Mouse (Mus musculus) ES-E14 (cell line): ENCODE results near the gene Olfr1012. TPM values are rescaled to one million over a fixed set of nuclear protein-coding genes. Genes with fewer than 3 reads are reported as not detected.

Experiments used
- DNase-seq: peaks from one replicate; pipeline ENCODE4 v3.0.0-alpha.2; 2013; ENCODE audit warnings: low read depth, low spot score
- H3K27ac ChIP-seq: 2 replicates; pipeline ENCODE4 v1.5.1; 2012; ENCODE audit warnings: low read depth, mild to moderate bottlenecking, low read length, moderate library complexity, mixed read lengths; ENCODE audit not compliant: poor library complexity, insufficient read depth, severe bottlenecking
- H3K36me3 ChIP-seq: 2 replicates; pipeline ENCODE4 v1.6.1; 2012; ENCODE audit warnings: mild to moderate bottlenecking, low read length, moderate library complexity, mixed read lengths; ENCODE audit not compliant: control insufficient read depth, poor library complexity, insufficient read depth, severe bottlenecking
- H3K4me1 ChIP-seq, 2 experiments: fragments of 150-350 bp in 1 of 2; sonication (generic) in 1 of 2; 2 replicates each; pipeline ENCODE4 v1.6.1; 2012; ENCODE audit warnings: low read length in 2 of 2, mild to moderate bottlenecking in 1 of 2, mixed read lengths in 1 of 2; ENCODE audit not compliant: control insufficient read depth in 2 of 2, insufficient read depth in 2 of 2, poor library complexity in 1 of 2
- H3K4me3 ChIP-seq, 2 experiments: fragments of 150-350 bp in 1 of 2; sonication (generic) in 1 of 2; 2 replicates each; pipeline ENCODE4 v1.5.1; 2012; ENCODE audit warnings: low read length in 2 of 2, low read depth in 1 of 2, mild to moderate bottlenecking in 1 of 2, mixed read lengths in 1 of 2; ENCODE audit not compliant: insufficient read depth in 1 of 2, poor library complexity in 1 of 2, severe bottlenecking in 1 of 2
- H3K9ac ChIP-seq: 2 replicates; pipeline ENCODE4 v1.6.1; 2012; ENCODE audit warnings: low read depth, mild to moderate bottlenecking, low read length, mixed read lengths; ENCODE audit not compliant: poor library complexity, insufficient read depth, severe bottlenecking
- H3K9me3 ChIP-seq: fragments of 150-350 bp; sonication (generic); 2 replicates; pipeline ENCODE4 v1.6.1; 2012; ENCODE audit warnings: low read depth, mild to moderate bottlenecking, low read length; ENCODE audit not compliant: control insufficient read depth, insufficient read depth
- CHD2 ChIP-seq: IDR thresholded peaks from 2 replicates; pipeline ENCODE4 v1.6.1; 2014; ENCODE audit warnings: mild to moderate bottlenecking, low read depth, low read length, inconsistent platforms
- HCFC1 ChIP-seq: IDR thresholded peaks from 2 replicates; pipeline ENCODE4 v1.6.1; 2012; ENCODE audit warnings: low read length, inconsistent platforms, borderline replicate concordance; ENCODE audit not compliant: insufficient read depth
- MAFK ChIP-seq: IDR thresholded peaks from 2 replicates; pipeline ENCODE4 v1.6.1; 2014; ENCODE audit warnings: mild to moderate bottlenecking, low read depth, low read length, inconsistent platforms; ENCODE audit not compliant: insufficient read depth
- ZC3H11A ChIP-seq: IDR thresholded peaks from 2 replicates; pipeline ENCODE4 v1.6.1; 2012; ENCODE audit warnings: low read depth, mild to moderate bottlenecking, inconsistent platforms, low read length, borderline replicate concordance
- ZNF384 ChIP-seq: IDR thresholded peaks from 2 replicates; pipeline ENCODE4 v1.6.1; 2012; ENCODE audit warnings: low read depth, low read length, inconsistent platforms
- in situ Hi-C, 2 experiments: fragments of 600-800 bp; cut with MboI; formaldehyde crosslinking; loops; one replicate each; pipeline ENCODE4 v1.15.1; 2025; ENCODE audit warnings: low sequenced_read_pairs in 2 of 2, inconsistent platforms in 1 of 2; ENCODE audit not compliant: unreplicated experiment in 2 of 2
- total RNA-seq: library from RNA; depleted of rRNA; stranded (reverse); fragments of 300-350 nt; gene quantifications from 2 replicates; pipeline ENCODE4 v1.2.3, GENCODE M21; 2012; rRNA removed

Gene Olfr1012
- not detected in 2 replicates for total RNA-seq

- no peak within 1 kb of the TSS for H3K4me3 ChIP-seq
- no peaks in the 10 kb centered on the region for H3K9me3 ChIP-seq
- in situ Hi-C loops, result no loop called here
These were observed at the start of gene Olfr1012 for GRCm38 (mm10) chr2:85762666-85763065. Gene Olfr1012, minus strand, starts transcription at chr2:85762766.

GRCm38 (mm10) chr2:85804501-85804900, 41.9 kb upstream of the Olfr1012 start:
- Histone ChIP-seq H3K27ac (no peak overlapping the region), H3K4me3 (no peak overlapping the region), H3K4me1 (no peaks in the 10 kb centered on the region), H3K9ac (no peak overlapping the region), H3K9me3 (no peaks in the 10 kb centered on the region), H3K36me3 (no peaks in the 10 kb centered on the region)
- DNase-seq, result no peak
- TF ChIP-seq CHD2, result no peak
- no peak for TF ChIP-seq ZNF384
- TF ChIP-seq MAFK, result no peak
- TF ChIP-seq ZC3H11A, result no peak
- TF ChIP-seq HCFC1, result no peak
- in situ Hi-C loops, result no loop called here

More at GRCm38 (mm10) chr2:85762666-85763065, at the start of gene Olfr1012:
- Histone ChIP-seq H3K27ac (no peak within 1 kb of the TSS), H3K9ac (no peak within 1 kb of the TSS), H3K36me3 (no peaks in the 10 kb centered on the region), H3K4me1 (no peaks in the 10 kb centered on the region)
- no peak for DNase-seq
- no peak for TF ChIP-seq HCFC1

- H3K36me3 ChIP-seq, result no peaks in the 10 kb centered on the region
- H3K4me1 ChIP-seq, result no peaks in the 10 kb centered on the region
- DNase-seq, result no peak
- H3K4me3 ChIP-seq, result no peak within 1 kb of the TSS
- no peak for TF ChIP-seq ZNF384
- TF ChIP-seq HCFC1, result no peak
- no peak for TF ChIP-seq MAFK
- TF ChIP-seq CHD2, result no peak
- TF ChIP-seq ZC3H11A, result no peak
- in situ Hi-C loops, result no loop called here
- no peak within 1 kb of the TSS for H3K9ac ChIP-seq
- no peaks in the 10 kb centered on the region for H3K9me3 ChIP-seq
- H3K27ac ChIP-seq, result no peak within 1 kb of the TSS
These were observed 39.9 kb upstream of the Olfr1012 start, which contains the start of gene Olfr1016 for GRCm38 (mm10) chr2:85802444-85802843. Gene Olfr1016, minus strand, starts transcription at chr2:85802544.

DNA sequence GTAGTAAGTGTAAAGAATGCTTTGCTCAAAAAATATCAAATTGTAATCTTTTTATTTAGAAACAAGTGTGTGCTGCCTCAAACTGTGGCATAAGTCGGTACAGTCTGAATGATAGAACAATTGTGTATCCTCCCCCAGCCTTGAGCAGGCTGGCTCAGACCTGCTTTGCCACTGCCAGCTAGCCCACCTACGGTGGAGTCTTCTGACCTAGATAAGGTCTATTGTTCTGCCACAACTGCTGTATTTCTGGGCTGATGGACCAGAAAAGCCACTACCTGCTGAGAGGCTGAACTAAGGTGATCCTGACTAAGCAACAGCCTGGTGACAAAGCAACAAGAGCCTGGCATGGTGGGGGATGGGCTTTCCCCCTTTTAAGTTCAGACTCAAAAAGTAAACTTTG, 29.8 kb upstream of the Olfr1012 start:
- DNase-seq, result no peak
- Histone ChIP-seq H3K9ac (no peak overlapping the region), H3K4me3 (no peak overlapping the region), H3K4me1 (no peaks in the 10 kb centered on the region), H3K9me3 (no peaks in the 10 kb centered on the region), H3K27ac (no peak overlapping the region), H3K36me3 (no peaks in the 10 kb centered on the region)
- in situ Hi-C loops, result no loop called here
- TF ChIP-seq MAFK, result no peak
- TF ChIP-seq HCFC1, result no peak
- no peak for TF ChIP-seq CHD2
- TF ChIP-seq ZC3H11A, result no peak
- TF ChIP-seq ZNF384, result no peak

DNA sequence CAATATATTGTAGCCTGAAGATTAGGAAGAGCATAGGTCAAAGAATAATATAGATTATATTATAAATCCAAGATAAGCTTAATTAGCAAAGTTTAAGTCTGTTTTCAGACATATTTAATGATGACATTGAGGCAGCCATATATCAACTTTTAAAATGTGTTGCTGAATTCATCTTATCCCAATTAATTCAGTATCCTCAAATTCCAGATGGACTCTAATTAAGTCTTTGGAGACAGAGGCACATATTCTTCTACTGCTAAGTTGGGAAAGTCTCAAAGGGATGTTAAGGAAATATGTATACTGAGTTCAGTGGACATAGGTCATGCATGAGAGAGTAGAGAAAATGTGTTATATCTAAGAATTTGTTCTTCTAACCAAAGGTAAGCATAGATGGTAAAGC, 19.2 kb upstream of the Olfr1012 start, which contains the start of gene Olfr1015:
Gene Olfr1015 (plus strand): TSS at position 301 of the 400 bp plus-strand sequence.
- H3K36me3 ChIP-seq, result no peaks in the 10 kb centered on the region
- TF ChIP-seq HCFC1 (no peak), ZC3H11A (no peak), MAFK (no peak), CHD2 (no peak), ZNF384 (no peak)
- no peaks in the 10 kb centered on the region for H3K4me1 ChIP-seq
- no peak within 1 kb of the TSS for H3K9ac ChIP-seq
- no peaks in the 10 kb centered on the region for H3K9me3 ChIP-seq
- no peak within 1 kb of the TSS for H3K4me3 ChIP-seq
- no peak for DNase-seq
- in situ Hi-C loops, result no loop called here
- no peak within 1 kb of the TSS for H3K27ac ChIP-seq
